Mouse (Mus musculus): ENCODE measurements around the gene Ndufs3. TPM values are rescaled to one million over a fixed set of nuclear protein-coding genes. Genes with fewer than 3 reads are reported as not detected.

Gene Ndufs3
- polyA plus RNA-seq, 1 experiment, result 268 TPM

DNA sequence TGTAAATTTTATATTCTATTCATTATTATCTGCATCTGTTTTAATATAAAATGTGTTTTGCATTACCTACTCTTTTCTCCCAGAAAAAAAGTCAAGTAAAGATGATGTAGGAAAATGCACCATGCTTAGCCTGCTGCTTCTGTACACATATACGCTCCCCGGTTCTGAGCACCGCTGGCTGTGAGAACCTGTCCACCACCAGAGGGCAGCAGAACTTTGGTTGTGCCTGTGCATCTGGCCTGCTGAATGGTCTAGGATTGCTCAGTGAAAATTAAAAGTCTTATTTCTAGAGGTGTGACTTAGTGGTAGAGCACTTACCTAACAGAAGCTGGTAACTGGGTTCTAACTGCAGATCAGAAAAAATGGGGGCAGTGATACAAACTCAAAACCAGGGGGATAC is 38.1 kb downstream of the Ndufs3 start:
- no peak overlapping the region for H3ac ChIP-seq (ENCODE audit: control insufficient read depth, insufficient read length)
- H3K79me2 ChIP-seq (ENCODE audit: control insufficient read depth, insufficient read depth), result no peaks in the 10 kb centered on the region

DNA sequence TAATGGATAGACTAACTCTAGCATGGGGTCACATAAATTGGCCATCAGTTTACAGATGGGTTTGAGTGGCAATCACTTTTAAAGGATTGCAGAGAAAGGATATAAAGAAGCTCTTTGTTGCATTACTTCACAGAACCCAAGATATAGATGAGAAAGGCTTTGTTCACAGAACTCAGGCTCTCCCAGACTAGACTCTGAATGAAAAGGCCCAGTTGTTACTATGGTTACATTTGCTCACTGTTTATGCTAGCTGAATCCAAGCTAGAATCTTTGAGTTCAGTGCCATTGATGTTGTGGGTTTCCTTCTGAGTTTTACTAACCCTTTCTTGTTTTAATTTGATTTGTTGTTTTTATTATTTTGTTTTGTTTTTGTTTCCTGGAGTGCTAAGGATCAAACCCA is 40.4 kb downstream of the Ndufs3 start:
- Histone ChIP-seq H3K36me3 (ENCODE audit: control insufficient read depth, insufficient read depth) (peaks cover 61% of the 10 kb centered on the region), H3K4me3 (no peak overlapping the region), H3K4me2 (ENCODE audit: low read depth) (no peak overlapping the region), H3K79me2 (ENCODE audit: control insufficient read depth, insufficient read depth) (no peaks in the 10 kb centered on the region), H3K27me3 (ENCODE audit: control insufficient read depth, insufficient read depth, insufficient read length) (no peaks in the 10 kb centered on the region), H3ac (ENCODE audit: control insufficient read depth, insufficient read length) (no peak overlapping the region)
- no peak for TF ChIP-seq MYOG (IDR thresholded peaks at IDR 0.05; ENCODE audit: control insufficient read depth in 1 of 3, insufficient read depth in 1 of 3, insufficient read length in 2 of 3, low read depth in 2 of 3)
- TF ChIP-seq POLR2A (IDR thresholded peaks at IDR 0.05; ENCODE audit: insufficient read length, low read depth), result no peak

More for the DNA sequence above, 38.1 kb downstream of the Ndufs3 start:
- H3K36me3 ChIP-seq (ENCODE audit: control insufficient read depth, insufficient read depth), result peaks cover 38% of the 10 kb centered on the region
- TF ChIP-seq MYOG (IDR thresholded peaks at IDR 0.05; ENCODE audit: control insufficient read depth in 1 of 3, insufficient read depth in 1 of 3, insufficient read length in 2 of 3, low read depth in 2 of 3), result no peak
- H3K4me2 ChIP-seq (ENCODE audit: low read depth), result no peak overlapping the region
- H3K27me3 ChIP-seq (ENCODE audit: control insufficient read depth, insufficient read depth, insufficient read length), result no peaks in the 10 kb centered on the region
- H3K4me3 ChIP-seq, result no peak overlapping the region

- Histone ChIP-seq H3ac (ENCODE audit: control insufficient read depth, insufficient read length) (no peak overlapping the region), H3K4me3 (no peak overlapping the region), H3K27me3 (ENCODE audit: control insufficient read depth, insufficient read depth, insufficient read length) (no peaks in the 10 kb centered on the region), H3K4me2 (ENCODE audit: low read depth) (no peak overlapping the region), H3K36me3 (ENCODE audit: control insufficient read depth, insufficient read depth) (peaks cover 76% of the 10 kb centered on the region), H3K79me2 (ENCODE audit: control insufficient read depth, insufficient read depth) (no peaks in the 10 kb centered on the region)
- TF ChIP-seq MYOD1 (IDR thresholded peaks at IDR 0.05; ENCODE audit: control insufficient read depth in 1 of 3, insufficient read length in 2 of 3, low read depth in 2 of 3), result no peak
- TF ChIP-seq REST (IDR thresholded peaks at IDR 0.05; ENCODE audit: insufficient read depth, insufficient read length), result no peak
Measured at GRCm38 (mm10) chr2:90861486-90861885, 43.1 kb downstream of the Ndufs3 start.

DNA sequence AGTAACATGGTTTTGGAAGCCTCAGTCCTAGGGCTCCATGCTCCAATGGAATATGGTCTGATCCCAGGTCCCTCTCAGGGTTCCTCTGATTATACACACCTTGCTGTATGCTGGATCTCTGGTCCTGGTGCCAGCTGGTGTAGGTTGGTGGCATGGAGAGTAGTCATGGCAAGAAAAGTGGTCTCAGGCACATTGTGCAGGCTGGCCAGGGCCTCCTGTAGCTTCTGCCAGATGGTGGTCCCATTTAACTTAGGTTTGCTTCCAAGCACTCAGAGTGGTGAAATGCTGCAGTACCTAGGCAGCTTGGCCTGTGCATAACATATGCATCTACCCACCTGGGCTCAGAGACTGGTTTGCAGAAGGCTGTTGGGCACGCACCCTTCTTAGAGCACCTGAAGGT is 54.2 kb downstream of the Ndufs3 start:
- no peak overlapping the region for H3K4me2 ChIP-seq (ENCODE audit: low read depth)
- peaks cover 44% of the 10 kb centered on the region for H3K36me3 ChIP-seq (ENCODE audit: control insufficient read depth, insufficient read depth)
- H3ac ChIP-seq (ENCODE audit: control insufficient read depth, insufficient read length), result no peak overlapping the region
- TF ChIP-seq MYOD1 (IDR thresholded peaks at IDR 0.05; ENCODE audit: control insufficient read depth in 1 of 3, insufficient read length in 2 of 3, low read depth in 2 of 3), result no peak
- no peak for TF ChIP-seq CEBPB (IDR thresholded peaks at IDR 0.05; ENCODE audit: insufficient read depth, poor library complexity, severe bottlenecking)
- TF ChIP-seq USF1 (IDR thresholded peaks at IDR 0.05; ENCODE audit: low read depth), result no peak
- no peak for TF ChIP-seq POLR2AphosphoS2 (IDR thresholded peaks at IDR 0.05; ENCODE audit: insufficient read length, low read depth)
- no peak for TF ChIP-seq REST (IDR thresholded peaks at IDR 0.05; ENCODE audit: insufficient read depth, insufficient read length)
- no peak for TF ChIP-seq E2F4 (IDR thresholded peaks at IDR 0.05; ENCODE audit: insufficient read depth)
- TF ChIP-seq SRF (IDR thresholded peaks at IDR 0.05; ENCODE audit: control insufficient read depth, insufficient read length, low read depth), result no peak
- no peak for TF ChIP-seq TCF3 (IDR thresholded peaks at IDR 0.05; ENCODE audit: insufficient read length, low read depth)
- TF ChIP-seq MYOG (IDR thresholded peaks at IDR 0.05; ENCODE audit: control insufficient read depth in 1 of 3, insufficient read depth in 1 of 3, insufficient read length in 2 of 3, low read depth in 2 of 3), result no peak
- TF ChIP-seq POLR2A (IDR thresholded peaks at IDR 0.05; ENCODE audit: insufficient read length, low read depth), result no peak
- H3K27me3 ChIP-seq (ENCODE audit: control insufficient read depth, insufficient read depth, insufficient read length), result no peaks in the 10 kb centered on the region
- no peak overlapping the region for H3K4me3 ChIP-seq
- H3K79me2 ChIP-seq (ENCODE audit: control insufficient read depth, insufficient read depth), result peaks cover 46% of the 10 kb centered on the region

GRCm38 (mm10) chr2:90848331-90848730 is 56.3 kb downstream of the Ndufs3 start:
- Histone ChIP-seq H3K79me2 (ENCODE audit: control insufficient read depth, insufficient read depth) (peaks cover 42% of the 10 kb centered on the region), H3K4me2 (ENCODE audit: low read depth) (peak overlapping the region; percentile 88), H3K27me3 (ENCODE audit: control insufficient read depth, insufficient read depth, insufficient read length) (no peaks in the 10 kb centered on the region), H3ac (ENCODE audit: control insufficient read depth, insufficient read length) (no peak overlapping the region), H3K4me3 (peak overlapping the region; percentile 90), H3K36me3 (ENCODE audit: control insufficient read depth, insufficient read depth) (peaks cover 25% of the 10 kb centered on the region)
- no peak for TF ChIP-seq MYOG (IDR thresholded peaks at IDR 0.05; ENCODE audit: control insufficient read depth in 1 of 3, insufficient read depth in 1 of 3, insufficient read length in 2 of 3, low read depth in 2 of 3)
- no peak for TF ChIP-seq USF1 (IDR thresholded peaks at IDR 0.05; ENCODE audit: low read depth)
- no peak for TF ChIP-seq TCF3 (IDR thresholded peaks at IDR 0.05; ENCODE audit: insufficient read length, low read depth)
- TF ChIP-seq MYOD1 (IDR thresholded peaks at IDR 0.05; ENCODE audit: control insufficient read depth in 1 of 3, insufficient read length in 2 of 3, low read depth in 2 of 3), result no peak
- TF ChIP-seq REST (IDR thresholded peaks at IDR 0.05; ENCODE audit: insufficient read depth, insufficient read length), result no peak
- no peak for TF ChIP-seq TCF12 (IDR thresholded peaks at IDR 0.05; ENCODE audit: insufficient read depth, poor library complexity, severe bottlenecking)
- no peak for TF ChIP-seq MAX (IDR thresholded peaks at IDR 0.05; ENCODE audit: low read depth)
- no peak for TF ChIP-seq CEBPB (IDR thresholded peaks at IDR 0.05; ENCODE audit: insufficient read depth, poor library complexity, severe bottlenecking)
- TF ChIP-seq POLR2A (IDR thresholded peaks at IDR 0.05; ENCODE audit: insufficient read length, low read depth), result no peak

- Histone ChIP-seq H3K36me3 (ENCODE audit: control insufficient read depth, insufficient read depth) (peaks cover 18% of the 10 kb centered on the region), H3K27me3 (ENCODE audit: control insufficient read depth, insufficient read depth, insufficient read length) (no peaks in the 10 kb centered on the region), H3K79me2 (ENCODE audit: control insufficient read depth, insufficient read depth) (peaks cover 42% of the 10 kb centered on the region), H3K4me3 (peak overlapping the region; percentile 90), H3K4me2 (ENCODE audit: low read depth) (peak overlapping the region; percentile 88), H3ac (ENCODE audit: control insufficient read depth, insufficient read length) (peak overlapping the region; percentile 51)
- TF ChIP-seq SRF (IDR thresholded peaks at IDR 0.05; ENCODE audit: control insufficient read depth, insufficient read length, low read depth) (no peak), CEBPB (IDR thresholded peaks at IDR 0.05; ENCODE audit: insufficient read depth, poor library complexity, severe bottlenecking) (no peak), TCF3 (IDR thresholded peaks at IDR 0.05; ENCODE audit: insufficient read length, low read depth) (no peak), REST (IDR thresholded peaks at IDR 0.05; ENCODE audit: insufficient read depth, insufficient read length) (no peak), MYOD1 (IDR thresholded peaks at IDR 0.05; ENCODE audit: control insufficient read depth in 1 of 3, insufficient read length in 2 of 3, low read depth in 2 of 3) (no peak), POLR2A (IDR thresholded peaks at IDR 0.05; ENCODE audit: insufficient read length, low read depth) (no peak), MAX (IDR thresholded peaks at IDR 0.05; ENCODE audit: low read depth) (no peak), USF1 (IDR thresholded peaks at IDR 0.05; ENCODE audit: low read depth) (no peak), POLR2AphosphoS2 (IDR thresholded peaks at IDR 0.05; ENCODE audit: insufficient read length, low read depth) (no peak), TCF12 (IDR thresholded peaks at IDR 0.05; ENCODE audit: insufficient read depth, poor library complexity, severe bottlenecking) (no peak), MYOG (IDR thresholded peaks at IDR 0.05; ENCODE audit: control insufficient read depth in 1 of 3, insufficient read depth in 1 of 3, insufficient read length in 2 of 3, low read depth in 2 of 3) (no peak), E2F4 (IDR thresholded peaks at IDR 0.05; ENCODE audit: insufficient read depth) (no peak)
Measured at GRCm38 (mm10) chr2:90847681-90848050, 57.0 kb downstream of the Ndufs3 start.
